Comparison of ENCODE assay signal across 8 mouse cellular contexts in genomic region chr12:56681096-56681811, GRCm38 (mm10). TPM values are rescaled to one million over a fixed set of nuclear protein-coding genes. Genes with fewer than 3 reads are reported as not detected.
DNase-seq lines count a peak whose midpoint lies in the region; ATAC-seq and TF ChIP-seq lines count a peak whose summit lies in the region.

No protein-coding gene starts in this region.

- under 1% methylated on average over 38 of the region's 38 CpGs for WGBS in intestine, embryonic 14.5 days
- WGBS in lung, embryonic 15.5 days = under 1% methylated on average over 38 of the region's 38 CpGs
- WGBS in stomach, postnatal 0 days = under 1% methylated on average over 38 of the region's 38 CpGs
- 6% methylated on average over 38 of the region's 38 CpGs for WGBS in thymus, adult 2 months

- no peak for TF ChIP-seq POLR2A in thymus, adult 2 months (IDR thresholded peaks at IDR 0.05; ENCODE audit: control insufficient read depth, extremely low read depth, insufficient read depth, low read length, poor library complexity)

- H3K9ac ChIP-seq in intestine, embryonic 14.5 days (ENCODE audit: low read length) = no peak overlapping the region
- no peak overlapping the region for H3K9ac ChIP-seq in lung, embryonic 15.5 days
- no peak overlapping the region for H3K9ac ChIP-seq in stomach, postnatal 0 days (ENCODE audit: low read length)

- H3K27ac ChIP-seq in intestine, embryonic 14.5 days (ENCODE audit: low read depth) = no peak overlapping the region
- H3K27ac ChIP-seq in lung, embryonic 15.5 days = no peak overlapping the region
- H3K27ac ChIP-seq in stomach, postnatal 0 days (replicated peaks) = no peak overlapping the region
- H3K27ac ChIP-seq in thymus, adult 2 months (ENCODE audit: control insufficient read depth, insufficient read depth, low read length) = no peak overlapping the region

- no peaks in the 10 kb centered on the region; the same call in 1 of the 2 replicates for H3K4me1 ChIP-seq in intestine, embryonic 14.5 days (replicated peaks; ENCODE audit: control insufficient read depth, insufficient read depth, low read length)
- 0 out of 2 replicates have a peak, but pooled peaks cover 6% of the 10 kb centered on the region for H3K4me1 ChIP-seq in lung, embryonic 15.5 days
- H3K4me1 ChIP-seq in stomach, postnatal 0 days (replicated peaks; ENCODE audit: control insufficient read depth, insufficient read depth) = no peaks in the 10 kb centered on the region
- no peaks in the 10 kb centered on the region for H3K4me1 ChIP-seq in thymus, adult 2 months (replicated peaks; ENCODE audit: control insufficient read depth, insufficient read depth, low read length)

- peak overlapping the region; percentile 58 for H3K4me2 ChIP-seq in intestine, embryonic 14.5 days (ENCODE audit: low read length)
- peak overlapping the region; percentile 56 for H3K4me2 ChIP-seq in lung, embryonic 15.5 days
- H3K4me2 ChIP-seq in stomach, postnatal 0 days (replicated peaks; ENCODE audit: low read depth) = peak overlapping the region; percentile 45

- no peaks in the 10 kb centered on the region for H3K36me3 ChIP-seq in intestine, embryonic 14.5 days (ENCODE audit: control insufficient read depth, insufficient read depth, low read length)
- no peaks in the 10 kb centered on the region for H3K36me3 ChIP-seq in lung, embryonic 15.5 days
- no peaks in the 10 kb centered on the region for H3K36me3 ChIP-seq in stomach, postnatal 0 days (ENCODE audit: control insufficient read depth, insufficient read depth, low read length)
- H3K36me3 ChIP-seq in thymus, adult 2 months (ENCODE audit: control insufficient read depth, insufficient read depth, low read length) = no peaks in the 10 kb centered on the region

- TF ChIP-seq CTCF in stomach, postnatal 0 days (IDR thresholded peaks at IDR 0.05; ENCODE audit: low read depth) = peak; percentile 79
- TF ChIP-seq CTCF in thymus, adult 2 months (IDR thresholded peaks at IDR 0.05; ENCODE audit: borderline replicate concordance, control insufficient read depth, extremely low read depth, insufficient read depth, low read length, poor library complexity) = no peak

- no peak for TF ChIP-seq EP300 in stomach, postnatal 0 days (optimal IDR thresholded peaks at IDR 0.05)

- peak overlapping the region; percentile 23 for H3K4me3 ChIP-seq in intestine, embryonic 14.5 days (ENCODE audit: low read depth, low read length)
- H3K4me3 ChIP-seq in lung, embryonic 15.5 days = peak overlapping the region; percentile 26
- H3K4me3 ChIP-seq in stomach, postnatal 0 days (ENCODE audit: low read depth, low read length) = peak overlapping the region; percentile 28
- no peak overlapping the region for H3K4me3 ChIP-seq in thymus, adult 2 months (ENCODE audit: control insufficient read depth, insufficient read depth, low read length)

- no peaks in the 10 kb centered on the region for H3K9me3 ChIP-seq in intestine, embryonic 14.5 days (ENCODE audit: control insufficient read depth, low read length)
- H3K9me3 ChIP-seq in lung, embryonic 15.5 days = no peaks in the 10 kb centered on the region
- H3K9me3 ChIP-seq in stomach, postnatal 0 days (ENCODE audit: control insufficient read depth, low read length) = no peaks in the 10 kb centered on the region

- DNase-seq in adrenal gland, postnatal 14 days = peak; percentile 49
- DNase-seq in adrenal gland, postnatal 4 days (ENCODE audit: low spot score in 2 of 2) = no peak
- DNase-seq in embryo, embryonic 9.5 days (ENCODE audit: extremely low spot score) = peak; percentile 73
- DNase-seq in intestine, embryonic 14.5 days (ENCODE audit: low spot score) = peak; percentile 69
- peak; percentile 63 for DNase-seq in stomach, postnatal 0 days (ENCODE audit: low spot score)
- DNase-seq in left cerebral cortex, adult 11 months (ENCODE audit: low spot score) = no peak
- no peak for DNase-seq in thymus, adult 2 months

- H3K27me3 ChIP-seq in intestine, embryonic 14.5 days (replicated peaks; ENCODE audit: control insufficient read depth, insufficient read depth, low read length) = peaks cover 80% of the 10 kb centered on the region
- peaks cover 78% of the 10 kb centered on the region for H3K27me3 ChIP-seq in lung, embryonic 15.5 days
- H3K27me3 ChIP-seq in stomach, postnatal 0 days (ENCODE audit: control insufficient read depth, insufficient read depth, low read length) = 0 out of 2 replicates have a peak, but pooled peaks cover 3% of the 10 kb centered on the region
- H3K27me3 ChIP-seq in thymus, adult 2 months (ENCODE audit: control insufficient read depth, insufficient read depth, low read length) = no peaks in the 10 kb centered on the region

- ATAC-seq in intestine, embryonic 14.5 days (replicated peaks; ENCODE audit: low FRiP score, low TSS enrichment, low read depth) = peak; percentile 71
- peak; percentile 55; the same call in 1 of the 2 replicates for ATAC-seq in lung, embryonic 15.5 days (ENCODE audit: borderline replicate concordance, extremely low read depth, low FRiP score, low TSS enrichment)
- peak; percentile 60 for ATAC-seq in stomach, postnatal 0 days (ENCODE audit: low FRiP score, low TSS enrichment)

RNA-seq across cellular contexts. Expression of gene Pax9, which starts 10.3 kb away (rescaled TPM):
- total RNA-seq in adrenal gland, postnatal 14 days (2021) = 0.07 TPM in 1 of 2 replicates, not detected in the other
- not detected for total RNA-seq in adrenal gland, postnatal 4 days (2021)
- not detected in 2 replicates for polyA plus RNA-seq in intestine, embryonic 14.5 days (2014; fragmentation: Nextera tagmentation; extraction: Ambion mirVana)
- 0.67 and 0.90 TPM in 2 replicates for polyA plus RNA-seq in lung, embryonic 15.5 days (2015; fragmentation: Nextera tagmentation; extraction: Ambion mirVana)
- polyA plus RNA-seq in stomach, postnatal 0 days (2015; fragmentation: Nextera tagmentation; extraction: Ambion mirVana) = 1.0 and 1.3 TPM in 2 replicates
- polyA plus RNA-seq in thymus, adult 2 months (2012; rRNA removed) = 13.8 and 15.2 TPM in 2 replicates

Comparison
In these comparisons a context has a peak if more than half of its experiments do, and no peak if none do; other contexts are left out.
1. DNase-seq: peak in adrenal gland, postnatal 14 days (single experiment), embryo, embryonic 9.5 days (single experiment), intestine, embryonic 14.5 days (single experiment) and stomach, postnatal 0 days (single experiment); none in adrenal gland, postnatal 4 days (0 of 2), left cerebral cortex, adult 11 months (single experiment) and thymus, adult 2 months (single experiment).
2. Peak in every context shown above with its lines, with median percentiles within 50 percentile points of each other: ATAC-seq and H3K4me2 ChIP-seq.